Mouse (Mus musculus): Measurements from ENCODE around the gene Hectd4. TPM values are rescaled to one million over a fixed set of nuclear protein-coding genes. Genes with fewer than 3 reads are reported as not detected.
"Not testable (repeated sequence)": the region's sequence is repeated elsewhere in the genome, so short reads cannot be mapped to it uniquely, and the experiment has no call there.

The Hectd4 gene
- total RNA-seq, 2 experiments from 2014 or later: 13.7 to 13.8 TPM

GRCm38 (mm10) chr5:121226406-121226805 is 6.4 kb downstream of the Hectd4 start:
- DNase-seq: no peak
- intact Hi-C loops (cut with DNase I): no loop called here
- TF ChIP-seq CTCF (IDR thresholded peaks at IDR 0.05): no peak
- Histone ChIP-seq H3K4me3 (no peak overlapping the region), H3K27ac (no peak overlapping the region)

- no peak overlapping the region for H3K4me3 ChIP-seq
- no peak for TF ChIP-seq CTCF (IDR thresholded peaks at IDR 0.05)
- intact Hi-C loops (cut with DNase I): no loop called here
- H3K27ac ChIP-seq: no peak overlapping the region
- DNase-seq: no peak
These were observed 6.8 kb downstream of the Hectd4 start for GRCm38 (mm10) chr5:121226845-121227244.

GRCm38 (mm10) chr5:121227330-121227729 is 7.3 kb downstream of the Hectd4 start:
- H3K27ac ChIP-seq; H3K4me3 ChIP-seq; intact Hi-C loops (cut with DNase I); DNase-seq: not testable (repeated sequence)

DNA sequence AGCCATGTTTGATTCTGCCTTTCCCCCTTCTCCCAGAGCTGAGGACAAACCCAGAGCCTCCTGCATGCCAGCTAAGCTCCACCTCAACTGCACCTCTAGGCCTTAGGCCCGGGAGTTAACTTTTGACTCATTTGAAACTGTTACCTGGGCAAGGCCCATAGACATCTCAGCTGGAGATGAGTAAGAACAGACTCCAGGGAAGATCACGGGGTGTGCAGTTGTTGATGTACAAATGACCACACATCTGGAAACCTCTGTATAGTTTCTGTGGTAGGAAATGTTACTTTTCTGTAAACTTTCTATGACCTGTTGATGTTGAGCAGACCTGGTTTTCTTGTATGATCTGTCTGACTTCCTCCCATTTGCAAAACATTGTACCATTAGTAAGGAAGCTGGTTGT is 9.2 kb downstream of the Hectd4 start:
- TF ChIP-seq CTCF (IDR thresholded peaks at IDR 0.05): no peak
- DNase-seq: no peak
- H3K4me3 ChIP-seq: no peak overlapping the region
- intact Hi-C loops (cut with DNase I): no loop called here
- H3K27ac ChIP-seq: no peak overlapping the region

DNA sequence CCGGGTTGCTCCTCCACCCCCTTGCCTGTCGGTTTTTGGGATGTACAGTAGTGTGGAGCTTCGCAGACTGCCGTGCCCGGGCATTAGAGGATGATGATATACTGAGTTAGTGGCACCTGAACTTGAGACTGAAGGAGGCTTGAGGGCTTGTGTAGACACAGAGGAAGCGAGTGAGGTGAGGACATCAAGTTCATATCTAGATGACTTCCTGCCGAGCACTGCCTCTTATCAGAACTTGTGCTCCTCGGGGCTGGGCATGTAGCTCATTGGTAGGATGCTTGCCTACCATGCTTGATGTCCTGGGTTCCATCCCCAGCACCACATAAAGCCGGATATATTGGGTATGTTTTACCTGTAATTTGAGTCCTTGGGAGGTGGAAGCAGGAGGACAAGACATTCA is 10.8 kb downstream of the Hectd4 start:
- intact Hi-C loops (cut with DNase I): no loop called here
- no peak for TF ChIP-seq CTCF (IDR thresholded peaks at IDR 0.05)
- DNase-seq: no peak
- H3K4me3 ChIP-seq: no peak overlapping the region
- H3K27ac ChIP-seq: no peak overlapping the region

GRCm38 (mm10) chr5:121232789-121233188 is 12.8 kb downstream of the Hectd4 start:
- Histone ChIP-seq H3K4me3 (no peak overlapping the region), H3K27ac (no peak overlapping the region)
- intact Hi-C loops (cut with DNase I): no loop called here
- TF ChIP-seq CTCF (IDR thresholded peaks at IDR 0.05): 0 out of 2 replicates have a peak, but pooled peaks have one; percentile 1
- DNase-seq: no peak

DNA sequence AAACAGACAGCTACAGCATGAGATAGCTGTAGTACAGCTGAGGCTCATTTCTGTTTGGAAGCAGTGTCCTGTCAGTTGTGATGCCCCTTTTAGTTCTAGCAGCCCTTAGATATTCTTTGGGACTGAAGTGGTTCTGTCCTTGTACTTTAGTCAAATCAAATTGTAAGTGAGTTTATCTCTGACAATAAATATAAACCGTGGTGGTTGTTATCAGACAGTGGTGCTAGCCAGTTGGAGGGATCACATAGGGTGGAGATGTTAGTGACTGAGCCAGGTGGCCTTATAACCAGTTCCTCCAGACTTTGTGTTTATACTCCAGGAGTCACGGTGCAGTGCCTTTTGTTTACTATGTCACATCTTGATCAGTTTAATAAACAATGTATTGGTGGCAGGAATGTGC is 13.7 kb downstream of the Hectd4 start:
- H3K27ac ChIP-seq: no peak overlapping the region
- no peak for TF ChIP-seq CTCF (IDR thresholded peaks at IDR 0.05)
- intact Hi-C loops (cut with DNase I): no loop called here
- no peak overlapping the region for H3K4me3 ChIP-seq
- DNase-seq: no peak

DNA sequence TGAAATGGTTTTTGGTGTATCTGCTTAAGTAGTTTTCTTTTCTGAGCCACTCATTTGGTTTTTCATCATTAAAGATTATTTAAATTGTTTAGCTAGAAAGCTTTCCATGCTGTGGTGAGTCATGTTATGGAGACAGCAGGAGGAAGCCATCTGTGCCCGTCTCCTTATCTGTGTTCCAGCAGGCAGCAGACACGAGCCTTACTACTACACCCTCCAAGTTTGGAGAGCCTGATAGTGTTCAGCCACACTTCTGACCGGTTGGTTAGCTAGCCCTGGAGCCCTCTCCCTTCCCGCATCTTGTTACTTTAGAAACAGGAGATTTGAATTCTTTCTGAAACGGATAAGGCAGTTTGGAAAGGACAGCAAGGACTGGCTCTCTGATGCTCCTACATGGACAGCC is 16.2 kb downstream of the Hectd4 start:
- intact Hi-C loops (cut with DNase I): no loop called here
- Histone ChIP-seq H3K27ac (no peak overlapping the region), H3K4me3 (no peak overlapping the region)
- TF ChIP-seq CTCF (IDR thresholded peaks at IDR 0.05): no peak
- no peak for DNase-seq

DNA sequence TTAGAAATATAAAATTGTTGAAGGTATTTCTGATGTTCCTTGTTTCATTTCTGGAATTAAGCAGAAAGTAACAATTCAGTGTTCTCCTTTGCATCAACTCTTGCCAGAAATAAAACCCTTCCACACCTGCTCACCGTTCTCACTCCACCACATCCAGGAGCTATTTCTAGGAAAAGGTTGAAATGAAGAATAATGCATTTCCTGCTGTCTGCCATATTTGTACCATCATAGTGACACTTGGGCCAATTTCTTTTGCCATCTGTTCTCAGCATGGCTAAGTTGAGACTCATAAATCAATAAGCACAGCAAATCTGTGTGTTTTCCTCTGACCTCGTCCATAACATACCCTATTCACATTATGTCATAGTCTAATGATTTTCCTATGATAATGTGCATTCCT is 18.2 kb downstream of the Hectd4 start:
- no peak overlapping the region for H3K27ac ChIP-seq
- H3K4me3 ChIP-seq: no peak overlapping the region
- intact Hi-C loops (cut with DNase I): no loop called here
- DNase-seq: no peak
- no peak for TF ChIP-seq CTCF (IDR thresholded peaks at IDR 0.05)

GRCm38 (mm10) chr5:121239846-121240245 is 19.8 kb downstream of the Hectd4 start:
- intact Hi-C loops (cut with DNase I): no loop called here
- DNase-seq: no peak
- Histone ChIP-seq H3K27ac (no peak overlapping the region), H3K4me3 (no peak overlapping the region)
- TF ChIP-seq CTCF (IDR thresholded peaks at IDR 0.05): no peak

- Histone ChIP-seq H3K4me3 (no peak overlapping the region), H3K27ac (no peak overlapping the region)
- TF ChIP-seq CTCF (IDR thresholded peaks at IDR 0.05): no peak
- intact Hi-C loops (cut with DNase I): no loop called here
- DNase-seq: no peak
These were observed 21.2 kb downstream of the Hectd4 start for GRCm38 (mm10) chr5:121241182-121241581.

GRCm38 (mm10) chr5:121242261-121242660 is 22.2 kb downstream of the Hectd4 start:
- no peak for TF ChIP-seq CTCF (IDR thresholded peaks at IDR 0.05)
- H3K4me3 ChIP-seq: no peak overlapping the region
- no peak for DNase-seq
- H3K27ac ChIP-seq: no peak overlapping the region
- intact Hi-C loops (cut with DNase I): no loop called here

- Histone ChIP-seq H3K4me3 (no peak overlapping the region), H3K27ac (no peak overlapping the region)
- no peak for TF ChIP-seq CTCF (IDR thresholded peaks at IDR 0.05)
- no peak for DNase-seq
- intact Hi-C loops (cut with DNase I): no loop called here
These were observed 22.7 kb downstream of the Hectd4 start for GRCm38 (mm10) chr5:121242701-121243100.

GRCm38 (mm10) chr5:121243676-121244364 is 23.8 kb downstream of the Hectd4 start:
- no peak for DNase-seq
- Histone ChIP-seq H3K4me3 (no peak overlapping the region), H3K27ac (no peak overlapping the region)
- no peak for TF ChIP-seq CTCF (IDR thresholded peaks at IDR 0.05)
- intact Hi-C loops (cut with DNase I): no loop called here
